Mouse (Mus musculus): Measurements from ENCODE around the gene Olfr460. TPM values are rescaled to one million over a fixed set of nuclear protein-coding genes. Genes with fewer than 3 reads are reported as not detected.

The Olfr460 gene
- polyA plus RNA-seq, 1 experiment from 2014 or later: not detected

GRCm38 (mm10) chr6:40613260-40613852 is 44.1 kb downstream of the Olfr460 start, which contains the start of gene Tas2r138:
TSS of gene Tas2r138 (minus strand) at chr6:40613310.
- Histone ChIP-seq H3K4me3 (no peak within 1 kb of the TSS), H3K9ac (no peak within 1 kb of the TSS), H3K4me1 (replicated peaks) (no peaks in the 10 kb centered on the region), H3K4me2 (no peak within 1 kb of the TSS), H3K27me3 (no peaks in the 10 kb centered on the region; the same call in 1 of the 2 replicates), H3K9me3 (replicated peaks) (no peaks in the 10 kb centered on the region), H3K36me3 (no peaks in the 10 kb centered on the region), H3K27ac (no peak within 1 kb of the TSS)
- ATAC-seq (replicated peaks; ENCODE audit: insufficient number of reproducible peaks, insufficient read depth, low FRiP score, low read depth): no peak
- 75% methylated on average over 4 of the region's 4 CpGs for WGBS

GRCm38 (mm10) chr6:40617965-40618364 is 48.7 kb downstream of the Olfr460 start:
- H3K27me3 ChIP-seq: no peaks in the 10 kb centered on the region; the same call in 1 of the 2 replicates
- no peaks in the 10 kb centered on the region for H3K36me3 ChIP-seq
- WGBS: 5% methylated on average over 2 of the region's 2 CpGs
- ATAC-seq (replicated peaks; ENCODE audit: insufficient number of reproducible peaks, insufficient read depth, low FRiP score, low read depth): no peak
- H3K9me3 ChIP-seq (replicated peaks): no peaks in the 10 kb centered on the region
- H3K27ac ChIP-seq: no peak overlapping the region
- H3K4me1 ChIP-seq (replicated peaks): no peaks in the 10 kb centered on the region
- no peak overlapping the region for H3K9ac ChIP-seq
- no peak overlapping the region for H3K4me3 ChIP-seq
- no peak overlapping the region for H3K4me2 ChIP-seq

Other genes with a start within 250 kb of the Olfr460 start
- gene Agk, start 244.3 kb upstream of the Olfr460 start, polyA plus RNA-seq (2015; fragmentation: Nextera tagmentation; extraction: Ambion mirVana): 38.5 and 39.9 TPM in 2 replicates
- 2.5 and 5.9 TPM in 2 replicates for gene E330009J07Rik, start 133.4 kb upstream of the Olfr460 start, polyA plus RNA-seq (2015; fragmentation: Nextera tagmentation; extraction: Ambion mirVana)
- gene Wee2, start 130.4 kb upstream of the Olfr460 start, polyA plus RNA-seq (2015; fragmentation: Nextera tagmentation; extraction: Ambion mirVana): not detected in 2 replicates
- gene Ssbp1, start 98.1 kb upstream of the Olfr460 start, polyA plus RNA-seq (2015; fragmentation: Nextera tagmentation; extraction: Ambion mirVana): 96.0 and 98.9 TPM in 2 replicates
- gene Tas2r137, start 78.3 kb upstream of the Olfr460 start, polyA plus RNA-seq (2015; fragmentation: Nextera tagmentation; extraction: Ambion mirVana): not detected in 2 replicates
- gene Tas2r108, start 76.0 kb upstream of the Olfr460 start, polyA plus RNA-seq (2015; fragmentation: Nextera tagmentation; extraction: Ambion mirVana): not detected in 2 replicates
- gene Prss37, start 50.0 kb upstream of the Olfr460 start, polyA plus RNA-seq (2015; fragmentation: Nextera tagmentation; extraction: Ambion mirVana): not detected in 2 replicates
- gene Olfr461, start 14.4 kb upstream of the Olfr460 start, polyA plus RNA-seq (2015; fragmentation: Nextera tagmentation; extraction: Ambion mirVana): 0.10 TPM in 1 of 2 replicates, not detected in the other
- 0.47 and 0.90 TPM in 2 replicates for gene Clec5a, start 16.3 kb downstream of the Olfr460 start, polyA plus RNA-seq (2015; fragmentation: Nextera tagmentation; extraction: Ambion mirVana)
- gene Tas2r138, start 43.8 kb downstream of the Olfr460 start, polyA plus RNA-seq (2015; fragmentation: Nextera tagmentation; extraction: Ambion mirVana): not detected in 2 replicates
- gene Mgam, start 59.3 kb downstream of the Olfr460 start, polyA plus RNA-seq (2015; fragmentation: Nextera tagmentation; extraction: Ambion mirVana): 0.03 TPM in 1 of 2 replicates, not detected in the other